Mouse (Mus musculus) midbrain, embryonic 14.5 days (tissue): Measurements from ENCODE around the gene Gm28230. TPM values are rescaled to one million over a fixed set of nuclear protein-coding genes. Genes with fewer than 3 reads are reported as not detected.

ENCODE experiments used
- ATAC-seq: fragments of 200-750 bp; cut with Nextera tagmentation; 2 replicates; pipeline ENCODE4 v1.8.0; 2017; ENCODE audit warnings: moderate number of reproducible peaks, moderate library complexity; ENCODE audit not compliant: low FRiP score, low TSS enrichment
- DNase-seq: peaks from one replicate; pipeline ENCODE4 v3.0.0-alpha.2; 2015
- H3K27ac ChIP-seq: fragments of 300-500 bp; sonication (generic); replicated peaks from 2 replicates; pipeline ENCODE4 v1.5.1; 2014; ENCODE audit warnings: mild to moderate bottlenecking, low read depth, low read length, moderate library complexity
- H3K27me3 ChIP-seq: fragments of 300-500 bp; sonication (generic); 2 replicates; pipeline ENCODE4 v1.6.1; 2014; ENCODE audit warnings: low read length, control low read depth, mixed read lengths; ENCODE audit not compliant: control insufficient read depth, insufficient read depth
- H3K36me3 ChIP-seq: fragments of 300-500 bp; sonication (generic); 2 replicates; pipeline ENCODE4 v1.6.1; 2014; ENCODE audit warnings: low read length, control low read depth; ENCODE audit not compliant: control insufficient read depth, insufficient read depth
- H3K4me1 ChIP-seq: fragments of 300-500 bp; sonication (generic); 2 replicates; pipeline ENCODE4 v1.6.1; 2014; ENCODE audit warnings: mild to moderate bottlenecking, antibody characterized with exemption, low read length, control low read depth; ENCODE audit not compliant: control insufficient read depth, insufficient read depth
- H3K4me2 ChIP-seq: fragments of 300-500 bp; sonication (generic); 2 replicates; pipeline ENCODE4 v1.6.1; 2014; ENCODE audit warnings: mild to moderate bottlenecking, low read length, moderate library complexity
- H3K4me3 ChIP-seq: fragments of 300-500 bp; sonication (generic); replicated peaks from 2 replicates; pipeline ENCODE4 v1.5.1; 2014; ENCODE audit warnings: low read depth, low read length
- H3K9ac ChIP-seq: fragments of 300-500 bp; sonication (generic); replicated peaks from 2 replicates; pipeline ENCODE4 v1.6.1; 2014; ENCODE audit warnings: mild to moderate bottlenecking, low read length, moderate library complexity
- H3K9me3 ChIP-seq: fragments of 300-500 bp; sonication (generic); 2 replicates; pipeline ENCODE4 v1.6.1; 2016; ENCODE audit warnings: low read length, control low read depth, mixed read lengths; ENCODE audit not compliant: control insufficient read depth
- WGBS: fragments of 180-500 bp; shearing (Covaris S2); extraction: QIAGEN DNeasy Blood & Tissue Kit; methylation state at CpG from one replicate; pipeline ENCODE4 v1.1.7; 2014; 5-methylcytosine and 5-hydroxymethylcytosine counted together
- microRNA counts: library from miRNA; unstranded; fragments of <30 nt; microRNA quantifications from one replicate; lab custom pipeline; 2016
- microRNA-seq: library from miRNA; unstranded; fragments of <30 nt; microRNA quantifications from one replicate; pipeline ENCODE4, GENCODE M21; 2016
- polyA plus RNA-seq: library from polyadenylated mRNA; unstranded; fragments of >200 nt; fragmentation: Nextera tagmentation; extraction: Ambion mirVana; gene quantifications from 2 replicates; pipeline ENCODE4 v1.2.1, GENCODE M21; 2014

Gm28230 gene
- polyA plus RNA-seq, 1 experiment from 2014 or later: not detected

DNA sequence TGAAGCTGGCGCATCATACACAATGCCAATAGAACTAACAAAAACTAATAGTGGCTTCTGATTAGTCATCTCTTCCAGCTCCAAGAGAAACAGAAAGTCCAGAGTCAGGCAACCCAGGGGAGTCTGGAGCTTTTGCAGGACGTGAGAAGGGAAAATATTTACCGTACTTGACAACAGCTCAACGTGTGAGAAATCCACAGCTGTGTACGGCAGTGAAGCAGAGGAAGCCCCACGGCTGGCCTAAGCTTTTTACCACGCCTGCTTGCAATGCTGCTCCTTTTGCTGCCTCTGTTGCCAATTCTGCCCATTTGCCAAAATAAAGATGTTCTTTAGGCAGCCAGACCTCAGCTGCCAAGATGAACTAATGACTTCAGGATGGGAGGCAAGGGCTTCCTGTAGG, 69.0 kb downstream of the Gm28230 start:
- no peak for ATAC-seq

More for the DNA sequence above, 69.0 kb downstream of the Gm28230 start:
- Histone ChIP-seq H3K36me3 (no peaks in the 10 kb centered on the region), H3K9ac (no peak overlapping the region), H3K4me2 (no peak overlapping the region), H3K9me3 (no peaks in the 10 kb centered on the region), H3K27ac (no peak overlapping the region), H3K4me1 (no peaks in the 10 kb centered on the region), H3K4me3 (no peak overlapping the region), H3K27me3 (no peaks in the 10 kb centered on the region)
- peak; percentile 14 for DNase-seq
- WGBS: 67% methylated on average over 7 of the region's 7 CpGs

MicroRNA genes within 50 kb of the gene (microRNA counts, 519-probe panel; counts per million panel counts)
- not detected for microRNA mmu-miR-10b (lab: Ali Mortazavi, UCI)

Small RNA genes lying within 50 kb of the gene (microRNA-seq; reads per million reads assigned to microRNA genes)
- gene Gm44463 (not detected), gene Mir10b (443 reads per million, percentile 71 among the genes with 10 or more reads in this experiment)

Other genes with a start within 250 kb of the Gm28230 start
- gene Lnpk, start 147.3 kb upstream of the Gm28230 start, polyA plus RNA-seq: 58.2 and 61.4 TPM in 2 replicates
- gene Evx2, start 67.2 kb upstream of the Gm28230 start, polyA plus RNA-seq: 1.2 and 1.7 TPM in 2 replicates
- 0.11 TPM in 1 of 2 replicates, not detected in the other for gene Hoxd13, start 58.4 kb upstream of the Gm28230 start, polyA plus RNA-seq
- gene Hoxd12, start 51.7 kb upstream of the Gm28230 start, polyA plus RNA-seq: not detected in 2 replicates
- gene Hoxd11, start 47.2 kb upstream of the Gm28230 start, polyA plus RNA-seq: not detected in 2 replicates
- not detected in 2 replicates for gene Hoxd10, start 34.8 kb upstream of the Gm28230 start, polyA plus RNA-seq
- gene Hoxd9, start 29.0 kb upstream of the Gm28230 start, polyA plus RNA-seq: not detected in 2 replicates
- not detected in 2 replicates for gene Hoxd8, start 22.1 kb upstream of the Gm28230 start, polyA plus RNA-seq
- not detected in 2 replicates for gene Hoxd3, start 14.8 kb upstream of the Gm28230 start, polyA plus RNA-seq
- gene Hoxd4, start 14.8 kb upstream of the Gm28230 start, polyA plus RNA-seq: not detected in 2 replicates
- gene Hoxd1, start 36.3 kb downstream of the Gm28230 start, polyA plus RNA-seq: not detected in 2 replicates
- gene Mtx2, start 99.1 kb downstream of the Gm28230 start, polyA plus RNA-seq: 167 and 193 TPM in 2 replicates